In genomic region chr8:125513935-125514334, GRCm38 (mm10) we compare ENCODE assay signal across 8 mouse cellular contexts. TPM values are rescaled to one million over a fixed set of nuclear protein-coding genes. Genes with fewer than 3 reads are reported as not detected.
DNase-seq lines count a peak whose midpoint lies in the region; ATAC-seq and TF ChIP-seq lines count a peak whose summit lies in the region.

No protein-coding gene starts in this region.

- no peak overlapping the region; the same call in 1 of the 2 replicates for H3K4me2 ChIP-seq in forebrain, embryonic 11.5 days (ENCODE audit: low read depth, low read length, severe bottlenecking)
- H3K4me2 ChIP-seq in hindbrain, embryonic 14.5 days (replicated peaks) = no peak overlapping the region
- H3K4me2 ChIP-seq in midbrain, embryonic 14.5 days (ENCODE audit: low read length) = no peak overlapping the region

- no peaks in the 10 kb centered on the region for H3K36me3 ChIP-seq in kidney, adult 2 months (ENCODE audit: control insufficient read depth, insufficient read depth, low read length)
- no peaks in the 10 kb centered on the region for H3K36me3 ChIP-seq in forebrain, embryonic 11.5 days (ENCODE audit: control insufficient read depth, insufficient read depth, low read length)
- no peaks in the 10 kb centered on the region for H3K36me3 ChIP-seq in hindbrain, embryonic 14.5 days (replicated peaks; ENCODE audit: control insufficient read depth, insufficient read depth)
- no peaks in the 10 kb centered on the region for H3K36me3 ChIP-seq in midbrain, embryonic 14.5 days (ENCODE audit: control insufficient read depth, insufficient read depth, low read length)

- ATAC-seq in forebrain, embryonic 11.5 days (replicated peaks; ENCODE audit: low FRiP score) = peak; percentile 67; the same call in 1 of the 2 replicates
- no peak for ATAC-seq in hindbrain, embryonic 14.5 days (ENCODE audit: low FRiP score)
- no peak for ATAC-seq in midbrain, embryonic 14.5 days (ENCODE audit: low FRiP score, low TSS enrichment)

- H3K4me3 ChIP-seq in kidney, adult 2 months (ENCODE audit: insufficient read depth, low read depth, low read length) = no peak overlapping the region
- no peak overlapping the region for H3K4me3 ChIP-seq in forebrain, embryonic 11.5 days (ENCODE audit: low read depth, low read length)
- H3K4me3 ChIP-seq in hindbrain, embryonic 14.5 days (replicated peaks; ENCODE audit: low read length) = no peak overlapping the region
- H3K4me3 ChIP-seq in midbrain, embryonic 14.5 days (replicated peaks; ENCODE audit: low read depth, low read length) = no peak overlapping the region

- peak overlapping the region; percentile 37; the same call in 1 of the 2 replicates for H3K27ac ChIP-seq in kidney, adult 2 months (ENCODE audit: insufficient read depth, low read depth, low read length)
- peak overlapping the region; percentile 68 for H3K27ac ChIP-seq in forebrain, embryonic 11.5 days (ENCODE audit: low read depth, low read length)
- peak overlapping the region; percentile 29 for H3K27ac ChIP-seq in hindbrain, embryonic 14.5 days
- H3K27ac ChIP-seq in midbrain, embryonic 14.5 days (replicated peaks; ENCODE audit: low read depth, low read length) = peak overlapping the region; percentile 58

- H3K4me1 ChIP-seq in kidney, adult 2 months (ENCODE audit: control insufficient read depth, insufficient read depth, low read length) = no peaks in the 10 kb centered on the region
- peaks cover 22% of the 10 kb centered on the region for H3K4me1 ChIP-seq in forebrain, embryonic 11.5 days (replicated peaks; ENCODE audit: control insufficient read depth, insufficient read depth, low read length)
- H3K4me1 ChIP-seq in hindbrain, embryonic 14.5 days (replicated peaks; ENCODE audit: control insufficient read depth, insufficient read depth, low read length) = peaks cover 29% of the 10 kb centered on the region
- peaks cover 48% of the 10 kb centered on the region for H3K4me1 ChIP-seq in midbrain, embryonic 14.5 days (ENCODE audit: control insufficient read depth, insufficient read depth, low read length)

- no peaks in the 10 kb centered on the region for H3K9me3 ChIP-seq in forebrain, embryonic 11.5 days (ENCODE audit: control insufficient read depth, low read length)
- no peaks in the 10 kb centered on the region for H3K9me3 ChIP-seq in hindbrain, embryonic 14.5 days (ENCODE audit: control insufficient read depth, low read length)
- no peaks in the 10 kb centered on the region for H3K9me3 ChIP-seq in midbrain, embryonic 14.5 days (ENCODE audit: control insufficient read depth, low read length)

- no peak for TF ChIP-seq POLR2A in kidney, adult 2 months (IDR thresholded peaks at IDR 0.05; ENCODE audit: low read depth, low read length)

- H3K9ac ChIP-seq in forebrain, embryonic 11.5 days (ENCODE audit: low read length) = peak overlapping the region; percentile 43
- H3K9ac ChIP-seq in hindbrain, embryonic 14.5 days = no peak overlapping the region
- no peak overlapping the region for H3K9ac ChIP-seq in midbrain, embryonic 14.5 days (replicated peaks; ENCODE audit: low read length)

- TF ChIP-seq CTCF in kidney, adult 2 months (conservative IDR thresholded peaks at IDR 0.05; ENCODE audit: insufficient read depth, insufficient read length, low read depth, low read length) = no peak

- 51% methylated on average over 5 of the region's 5 CpGs for WGBS in kidney, adult 2 months
- WGBS in forebrain, embryonic 11.5 days = 12% methylated on average over 5 of the region's 5 CpGs
- WGBS in hindbrain, embryonic 14.5 days = 11% methylated on average over 5 of the region's 5 CpGs
- 8% methylated on average over 5 of the region's 5 CpGs for WGBS in midbrain, embryonic 14.5 days

- H3K27me3 ChIP-seq in kidney, adult 2 months (replicated peaks; ENCODE audit: control insufficient read depth, insufficient read depth, low read length) = no peaks in the 10 kb centered on the region
- no peaks in the 10 kb centered on the region for H3K27me3 ChIP-seq in forebrain, embryonic 11.5 days (ENCODE audit: control insufficient read depth, insufficient read depth, low read length)
- H3K27me3 ChIP-seq in hindbrain, embryonic 14.5 days (ENCODE audit: control insufficient read depth, insufficient read depth, low read length) = no peaks in the 10 kb centered on the region
- no peaks in the 10 kb centered on the region for H3K27me3 ChIP-seq in midbrain, embryonic 14.5 days (ENCODE audit: control insufficient read depth, insufficient read depth, low read length)

- peak; percentile 57 for DNase-seq in kidney, adult 2 months
- DNase-seq in kidney, postnatal 14 days = no peak
- DNase-seq in forebrain, embryonic 11.5 days (ENCODE audit: low spot score) = peak; percentile 61
- DNase-seq in hindbrain, embryonic 14.5 days (ENCODE audit: low spot score) = no peak
- DNase-seq in midbrain, embryonic 14.5 days = peak; percentile 53
- no peak for DNase-seq in cerebellum, postnatal 25 days
- no peak for DNase-seq in left cerebral cortex, adult 9 months (ENCODE audit: low spot score in 2 of 2)
- no peak for DNase-seq in urinary bladder, postnatal 36 days (ENCODE audit: low spot score in 2 of 2)

RNA-seq across cellular contexts. Expression of gene Sipa1l2, which starts 55.7 kb away (rescaled TPM):
- polyA plus RNA-seq in kidney, adult 2 months (2012; rRNA removed) = 8.1 and 8.3 TPM in 2 replicates
- 19.9 and 23.3 TPM in 2 replicates for polyA plus RNA-seq in forebrain, embryonic 11.5 days (2014; fragmentation: Nextera tagmentation; extraction: Ambion mirVana)
- 19.3 and 22.1 TPM in 2 replicates for polyA plus RNA-seq in hindbrain, embryonic 14.5 days (2014; fragmentation: Nextera tagmentation; extraction: Ambion mirVana)
- 16.4 and 25.1 TPM in 2 replicates for polyA plus RNA-seq in midbrain, embryonic 14.5 days (2014; fragmentation: Nextera tagmentation; extraction: Ambion mirVana)

Comparison
In these comparisons a context has a peak if more than half of its experiments do, and no peak if none do; other contexts are left out.
1. DNase-seq: peak in kidney, adult 2 months (single experiment), forebrain, embryonic 11.5 days (single experiment) and midbrain, embryonic 14.5 days (single experiment); none in kidney, postnatal 14 days (single experiment), hindbrain, embryonic 14.5 days (single experiment), cerebellum, postnatal 25 days (0 of 2), left cerebral cortex, adult 9 months (0 of 2) and urinary bladder, postnatal 36 days (0 of 2).
2. Peak in every context shown above with its lines, with median percentiles within 50 percentile points of each other: H3K27ac ChIP-seq.